Mouse (Mus musculus) gastrocnemius, adult 8-10 months (tissue): ENCODE data around the gene Mterf1b. TPM values are rescaled to one million over a fixed set of nuclear protein-coding genes. Genes with fewer than 3 reads are reported as not detected.
"Not testable (repeated sequence)": the region's sequence is repeated elsewhere in the genome, so short reads cannot be mapped to it uniquely, and the experiment has no call there.

Experiments
- DNase-seq, 2 experiments: peaks; one replicate each; pipeline ENCODE4 v3.0.0; 2022; ENCODE audit warnings: low spot score in 2 of 2
- total RNA-seq, 4 experiments: library from RNA; stranded (reverse); gene quantifications; 2 replicates each; pipeline ENCODE4 v1.2.4; 2022

Gene Mterf1b
- 1 to 10 TPM in 3 of 4 experiments, under 1 TPM in 1; 0.97 to 1.4 (median 1.2) TPM for total RNA-seq

GRCm38 (mm10) chr5:4191671-4192480 is at the start of gene Mterf1b:
Mterf1b (plus strand) TSS chr5:4192367.
- not testable (repeated sequence) for DNase-seq

- DNase-seq: not testable (repeated sequence)
Observed at GRCm38 (mm10) chr5:4159418-4160071, 32.6 kb upstream of the Mterf1b start.

GRCm38 (mm10) chr5:4161554-4161953 is 30.6 kb upstream of the Mterf1b start:
- DNase-seq: no peak

GRCm38 (mm10) chr5:4162461-4162860 is 29.7 kb upstream of the Mterf1b start:
- DNase-seq: no peak

DNA sequence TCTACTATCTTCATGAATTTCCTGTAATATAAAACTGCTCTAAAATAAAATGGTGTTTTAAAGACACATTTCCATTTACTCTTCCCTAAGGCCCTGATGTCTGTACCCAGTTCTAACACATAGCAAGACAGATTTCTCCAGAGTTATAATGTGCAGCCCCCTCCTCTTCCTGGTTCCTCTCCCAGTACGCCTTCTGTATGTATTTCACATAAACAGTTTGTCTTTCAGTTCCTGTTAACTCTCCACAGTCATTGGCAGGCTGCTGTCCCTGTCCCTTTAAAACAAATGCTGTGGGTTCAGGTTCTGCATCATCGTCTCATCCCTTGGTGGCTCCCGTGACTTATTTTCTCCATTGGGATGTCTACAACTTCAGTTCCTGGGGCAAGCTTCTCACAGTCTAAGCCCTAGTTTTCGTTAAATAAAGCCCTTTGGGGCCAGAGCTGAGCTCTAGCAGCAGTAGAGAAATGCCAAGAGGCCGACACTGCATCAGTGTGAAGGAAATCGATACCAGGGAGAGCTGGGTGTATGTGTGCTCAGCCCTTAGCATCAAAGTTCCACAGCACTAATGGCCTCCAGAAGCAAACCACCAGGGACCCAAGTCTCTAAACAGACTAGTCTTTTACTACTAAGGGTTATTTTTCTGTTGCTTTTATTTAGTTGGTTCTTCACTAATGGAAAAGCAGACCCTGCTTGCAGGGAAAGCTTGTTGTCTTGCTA is 24.2 kb upstream of the Mterf1b start:
- not testable (repeated sequence) for DNase-seq

DNA sequence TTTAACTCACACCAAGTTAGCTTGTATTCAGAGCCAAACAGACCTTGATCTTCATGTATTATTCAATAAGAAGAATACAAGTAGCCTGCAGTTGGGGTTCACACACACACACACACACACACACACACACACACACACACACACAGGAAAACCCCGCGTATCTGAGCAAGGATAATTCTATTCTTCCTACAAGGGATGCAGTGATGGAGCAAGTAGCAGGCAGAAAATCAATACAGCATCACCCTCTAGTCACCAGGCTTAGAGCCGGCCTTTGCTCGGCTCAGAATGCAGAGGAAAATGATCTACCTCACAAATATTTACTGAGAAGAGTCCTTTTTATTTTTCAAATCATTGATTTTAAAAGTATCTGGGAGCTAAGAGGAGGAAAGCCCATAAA is 23.6 kb upstream of the Mterf1b start:
- DNase-seq: not testable (repeated sequence)

GRCm38 (mm10) chr5:4176421-4176820 is 15.7 kb upstream of the Mterf1b start:
- DNase-seq: not testable (repeated sequence)

DNA sequence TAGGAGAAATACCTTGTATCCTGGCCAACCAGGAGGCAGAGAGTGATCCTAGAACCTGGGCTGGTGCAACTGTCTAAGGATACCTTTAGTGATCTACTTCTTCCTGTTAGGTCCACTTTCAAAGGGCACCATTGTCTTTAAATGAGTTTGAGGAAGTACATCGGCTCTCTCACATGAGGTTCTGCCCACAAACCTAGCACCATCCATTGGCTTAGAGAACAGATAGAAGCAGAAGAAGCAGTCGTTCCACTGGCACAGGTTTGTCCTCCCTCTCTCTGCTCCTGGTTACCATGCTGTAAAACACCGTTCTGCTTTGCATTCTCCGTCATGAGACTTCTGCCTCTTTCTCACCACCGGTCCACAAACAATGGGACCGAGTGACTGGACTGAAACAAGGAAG is 12.8 kb upstream of the Mterf1b start:
- DNase-seq: no peak

DNA sequence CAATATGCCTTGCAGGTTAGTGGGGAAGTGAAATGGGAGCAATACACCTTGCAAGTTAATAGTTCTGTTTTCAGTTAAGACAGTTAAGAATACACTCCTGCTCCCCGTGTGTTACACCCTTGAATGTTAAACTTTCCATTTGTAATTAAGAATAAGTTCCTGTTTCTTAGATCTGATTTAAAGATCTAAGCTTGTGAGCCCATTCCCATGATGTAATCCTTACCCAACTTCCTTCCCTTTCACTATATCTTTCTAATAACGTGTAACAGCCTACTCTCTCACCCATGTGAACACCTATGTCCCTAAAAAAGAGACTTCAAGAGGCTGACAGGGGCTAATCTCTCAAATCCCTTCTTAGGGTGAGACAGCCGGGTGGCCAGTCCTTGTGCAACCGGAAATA is 5.4 kb upstream of the Mterf1b start:
- DNase-seq: no peak

DNA sequence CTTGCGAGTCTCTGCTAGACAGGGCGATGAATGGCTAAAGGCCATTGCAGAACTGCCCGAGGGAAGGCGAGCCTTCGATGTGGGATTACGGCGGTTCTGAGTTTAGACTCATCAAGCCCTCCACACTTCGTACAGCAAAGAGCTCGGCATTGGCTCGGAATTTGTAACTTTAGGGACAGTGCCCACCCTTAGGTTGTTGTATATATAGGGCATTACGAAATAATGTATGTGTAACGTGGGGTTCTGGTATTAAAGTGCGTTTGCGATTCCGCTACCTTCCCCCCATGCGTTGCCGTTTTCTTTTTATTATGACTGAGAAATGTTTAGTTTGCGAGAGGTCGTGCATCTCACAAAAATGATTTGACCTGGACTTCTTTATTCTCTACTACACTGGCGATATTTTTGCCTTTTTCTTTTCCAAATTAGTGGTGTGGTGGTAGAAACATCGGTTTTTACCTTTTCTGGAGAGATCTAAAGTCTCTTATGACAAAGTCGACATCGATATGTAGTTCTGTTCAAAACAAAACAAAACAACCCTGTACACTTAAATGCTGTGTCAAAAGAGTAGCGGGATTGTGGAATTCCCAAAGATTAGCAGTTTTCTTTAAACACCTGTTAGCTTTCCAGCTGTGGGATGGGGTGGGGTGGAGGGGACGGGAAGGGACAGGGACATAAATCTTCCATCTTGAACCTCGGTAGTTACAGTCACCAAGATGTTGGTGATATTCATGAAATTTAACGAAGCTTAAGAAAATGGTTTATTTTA is 497 bp downstream of the Mterf1b start:
- not testable (repeated sequence) for DNase-seq

DNA sequence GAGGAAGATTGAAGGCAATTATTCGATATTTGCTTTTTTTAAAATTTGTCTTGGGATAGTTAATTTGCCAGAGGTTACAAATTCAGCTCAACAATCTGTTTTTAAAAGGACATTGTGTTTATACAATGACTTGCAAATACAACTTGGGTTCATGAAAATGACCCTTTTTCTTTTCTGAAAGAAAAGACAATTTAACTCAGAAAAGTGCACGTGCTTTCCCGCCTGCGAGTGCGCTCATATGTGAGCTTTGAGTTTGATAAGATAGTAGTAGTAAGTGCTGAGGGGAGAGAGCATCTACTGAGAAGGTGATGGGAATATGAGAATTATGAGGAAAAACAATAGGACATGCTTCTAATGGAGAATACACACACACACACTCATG is 1.1 kb downstream of the Mterf1b start:
- no peak for DNase-seq

DNA sequence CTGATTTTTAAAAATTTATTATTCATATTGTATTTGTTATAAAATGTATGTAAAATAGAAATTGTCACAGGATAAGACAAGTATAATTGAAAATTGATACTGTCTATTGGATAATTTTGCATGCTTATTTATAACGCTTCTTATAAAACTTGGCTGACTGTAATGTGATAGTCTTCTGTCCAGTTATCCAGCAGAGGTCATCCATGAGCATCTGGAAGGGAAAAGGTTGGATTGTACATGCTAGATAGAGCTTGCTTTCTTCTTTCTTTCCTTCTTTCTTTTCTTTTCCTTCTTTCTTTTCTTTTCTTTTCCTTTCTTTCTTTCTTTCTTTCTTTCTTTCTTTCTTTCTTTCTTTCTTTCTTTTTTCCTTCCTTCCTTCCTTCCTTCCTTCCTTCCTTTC is 2.0 kb downstream of the Mterf1b start:
- no peak for DNase-seq

DNA sequence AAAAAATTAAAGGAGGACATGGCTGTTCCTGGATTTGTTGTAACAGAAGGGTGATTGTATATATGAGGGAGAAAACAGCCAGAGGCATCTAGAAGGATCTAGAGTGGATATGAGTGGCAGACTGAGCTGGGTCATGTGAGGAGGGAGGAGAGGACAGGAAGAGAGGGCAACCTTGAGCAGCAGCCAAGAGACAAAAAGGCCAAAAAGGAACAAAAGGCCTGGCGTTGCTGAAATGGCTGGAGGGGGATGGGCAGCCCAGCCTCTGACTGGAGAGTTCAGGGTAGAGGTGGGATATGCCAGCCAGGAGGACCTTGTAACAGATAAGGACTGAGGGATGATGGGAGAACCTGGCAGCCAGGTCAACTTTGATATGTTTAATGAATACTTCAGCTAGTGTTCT is 2.9 kb downstream of the Mterf1b start:
- no peak for DNase-seq

GRCm38 (mm10) chr5:4201368-4201767 is 9.2 kb downstream of the Mterf1b start:
- no peak for DNase-seq

DNA sequence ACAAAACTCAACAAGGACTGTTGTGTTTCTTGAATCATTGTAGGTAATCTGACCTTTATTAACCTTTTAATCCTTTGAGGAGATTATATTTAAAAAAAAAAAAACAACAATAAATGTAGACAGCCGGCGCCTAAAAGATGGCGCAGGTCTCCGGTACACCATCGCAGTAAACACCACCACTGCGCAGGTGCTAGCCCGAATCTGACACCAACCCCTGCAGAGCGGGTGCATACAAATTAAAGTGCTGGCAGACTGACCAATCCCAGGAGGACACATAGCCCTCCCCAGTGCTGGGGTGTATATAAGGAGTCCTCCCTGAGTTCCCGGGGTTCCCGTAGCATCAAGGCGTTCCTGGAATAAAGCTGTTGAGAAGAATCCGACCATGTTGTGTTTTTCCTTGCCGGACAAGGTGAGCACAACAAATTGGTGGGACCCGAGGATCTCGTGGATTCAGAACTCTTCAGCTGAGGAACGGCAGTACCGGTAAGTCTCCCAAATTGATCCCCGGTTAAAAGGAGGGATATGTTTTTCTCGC is 10.2 kb downstream of the Mterf1b start:
- DNase-seq: not testable (repeated sequence)

GRCm38 (mm10) chr5:4210082-4210481 is 17.9 kb downstream of the Mterf1b start:
- not testable (repeated sequence) for DNase-seq

DNA sequence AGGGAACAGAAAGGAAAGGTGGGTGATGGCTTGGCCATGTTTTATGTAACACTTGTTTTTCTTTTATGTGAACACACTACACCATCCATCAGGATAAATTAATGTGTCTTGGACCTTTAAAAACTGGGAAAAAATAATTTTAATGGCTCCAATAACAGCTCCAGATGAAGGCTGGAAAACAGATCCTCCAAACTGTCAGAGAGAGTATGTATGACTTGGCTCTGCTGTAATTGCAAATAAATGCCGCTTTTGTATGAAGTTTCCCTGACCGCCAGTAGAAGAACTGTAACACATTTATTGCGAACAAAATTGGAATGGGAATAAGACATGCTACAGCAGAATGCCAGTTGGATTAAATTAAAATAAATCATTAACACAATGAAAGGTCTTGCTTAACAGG is 29.1 kb downstream of the Mterf1b start:
- no peak for DNase-seq

- DNase-seq: no peak
Observed at GRCm38 (mm10) chr5:4221981-4222623, 29.9 kb downstream of the Mterf1b start.

- DNase-seq: no peak
Observed at GRCm38 (mm10) chr5:4232163-4232562, 40.0 kb downstream of the Mterf1b start.

DNA sequence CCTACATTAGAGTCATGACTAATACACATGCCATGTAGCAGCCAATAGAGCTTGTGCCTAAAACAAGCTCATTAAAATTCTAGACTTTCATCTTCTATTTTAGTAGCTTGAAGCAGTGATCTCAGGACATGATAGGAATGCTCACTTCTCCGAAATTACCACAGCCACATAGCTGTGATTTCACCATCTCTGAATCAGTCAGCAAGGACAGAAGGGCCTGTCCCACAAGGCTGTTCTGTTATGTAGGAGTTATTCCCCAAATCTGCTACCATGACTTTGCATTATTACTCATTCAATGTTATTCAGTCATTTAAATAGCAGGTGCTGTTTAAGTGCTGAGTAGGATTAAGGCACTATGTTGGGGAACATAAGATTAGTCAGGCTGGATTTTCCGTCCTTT is 42.3 kb downstream of the Mterf1b start:
- no peak for DNase-seq

DNA sequence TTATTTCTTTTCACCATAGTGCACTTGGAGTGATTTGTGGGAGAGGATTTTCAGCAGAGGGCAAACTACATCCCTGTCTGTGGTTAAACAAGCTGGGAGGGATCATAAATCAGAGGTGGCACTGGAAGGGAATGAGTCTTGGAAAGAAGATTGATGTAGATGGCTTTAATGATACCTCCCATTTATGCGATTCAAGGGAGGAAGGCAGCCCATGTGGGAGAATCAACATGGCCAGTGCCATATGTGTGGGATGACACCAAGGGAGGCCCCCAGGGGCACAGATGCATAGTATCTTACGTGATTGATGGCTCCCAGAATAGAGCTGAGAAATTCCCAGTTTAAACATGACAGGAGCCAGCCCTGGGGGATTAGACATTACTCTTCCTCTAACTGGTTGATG is 48.0 kb downstream of the Mterf1b start:
- DNase-seq: no peak
